Mouse (Mus musculus): ENCODE measurements around the gene Rras2.

Gene Rras2

DNA sequence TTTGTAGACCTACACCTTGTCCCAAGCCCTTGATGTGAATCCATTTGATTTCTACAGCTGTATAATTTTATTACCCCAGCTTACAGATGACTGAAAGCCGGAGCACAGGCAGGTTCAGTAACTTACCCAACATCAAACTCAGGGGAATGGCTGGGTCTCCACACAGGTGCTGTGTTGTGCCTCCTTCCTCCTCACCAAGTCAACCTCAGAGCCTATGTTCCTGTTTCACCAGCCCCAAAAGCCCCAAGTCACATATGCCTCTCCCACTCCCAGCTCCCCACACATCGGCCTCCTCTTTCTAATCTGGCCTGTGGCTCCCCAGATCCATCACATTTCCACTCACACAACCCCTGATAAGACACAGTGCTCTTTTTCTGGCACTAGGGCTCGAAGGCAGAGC, 2.6 kb downstream of the Rras2 start:
- DNase-seq (ENCODE audit: low spot score in 2 of 2) = no peak

DNA sequence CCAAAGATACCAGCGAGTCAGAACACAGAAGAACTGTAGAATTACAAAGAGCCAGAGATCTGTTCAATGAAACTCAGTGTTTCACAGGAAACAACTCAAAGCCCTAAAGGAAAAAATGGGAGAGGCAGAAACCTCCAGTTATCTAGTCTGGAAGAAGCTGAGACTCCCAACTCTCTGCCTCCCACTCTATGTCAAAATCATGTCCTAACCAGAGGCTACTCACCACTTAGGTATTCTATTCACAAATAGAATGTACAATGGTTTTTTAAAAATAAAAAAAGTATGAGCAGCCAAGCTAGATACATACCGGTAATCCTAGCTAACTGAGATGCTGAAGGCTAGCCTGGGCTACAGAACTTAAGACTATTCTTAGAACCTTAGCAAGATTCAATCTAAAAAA, 3.3 kb downstream of the Rras2 start:
- no peak for DNase-seq (ENCODE audit: low spot score in 2 of 2)

- DNase-seq (ENCODE audit: low spot score in 2 of 2) = no peak
Measured at GRCm38 (mm10) chr7:114110500-114110899, 7.1 kb downstream of the Rras2 start.

DNA sequence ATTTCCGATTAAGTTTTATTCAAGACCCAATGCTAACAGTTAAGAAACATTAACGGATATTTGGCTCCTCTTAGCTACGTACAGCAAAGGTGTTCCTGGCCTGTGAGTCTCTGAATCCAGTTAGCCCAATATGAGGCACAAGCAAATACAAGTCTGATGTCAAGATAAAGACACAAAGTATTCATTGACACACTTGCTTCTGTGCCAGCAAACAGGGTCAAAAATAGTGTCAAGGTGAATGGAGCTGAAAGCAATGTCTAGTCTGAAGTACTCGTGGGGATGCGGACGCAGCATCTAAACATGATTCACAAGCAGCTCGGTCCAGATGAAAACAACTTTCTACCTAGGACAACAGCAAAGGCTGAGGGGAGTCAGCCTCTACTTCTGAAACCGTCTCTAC, 11.7 kb downstream of the Rras2 start:
- DNase-seq (ENCODE audit: low spot score in 2 of 2) = no peak

- no peak for DNase-seq (ENCODE audit: low spot score in 2 of 2)
Measured at GRCm38 (mm10) chr7:114103629-114104347, 13.8 kb downstream of the Rras2 start.

GRCm38 (mm10) chr7:114103152-114103551, 14.4 kb downstream of the Rras2 start:
- DNase-seq (ENCODE audit: low spot score in 2 of 2) = no peak

GRCm38 (mm10) chr7:114102609-114103008, 15.0 kb downstream of the Rras2 start:
- DNase-seq (ENCODE audit: low spot score in 2 of 2) = no peak

- DNase-seq (ENCODE audit: low spot score in 2 of 2) = no peak
Measured at GRCm38 (mm10) chr7:114101412-114101811, 16.2 kb downstream of the Rras2 start.

DNA sequence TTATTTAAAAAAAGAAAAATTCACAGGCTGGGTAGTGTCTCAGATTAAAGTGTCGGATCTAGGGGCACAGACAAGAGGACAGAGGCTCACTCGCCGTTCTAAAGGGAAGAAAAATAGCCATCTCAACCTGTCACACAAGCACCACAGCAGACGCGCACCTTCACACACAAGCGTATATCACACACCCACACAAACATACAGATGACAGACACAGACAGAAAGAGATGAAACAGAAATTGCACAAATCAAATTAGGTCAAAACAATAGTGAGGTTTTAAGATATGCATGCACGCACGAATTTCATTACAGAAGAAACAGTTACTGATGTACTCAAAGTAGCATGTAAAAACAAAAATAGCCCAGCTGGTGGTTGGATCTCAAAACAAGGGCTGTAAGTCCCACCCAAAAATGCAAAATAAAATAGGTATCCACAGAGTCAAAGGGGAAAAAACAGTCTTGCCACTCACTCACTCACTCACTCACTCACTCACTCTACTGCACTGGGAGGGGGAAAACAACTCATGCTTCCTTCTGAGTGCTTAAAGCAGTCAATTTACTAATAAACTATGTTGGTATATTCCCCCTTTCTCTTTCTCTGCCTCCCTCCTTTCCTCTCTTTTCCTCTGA, 23.9 kb downstream of the Rras2 start:
- no peak for DNase-seq (ENCODE audit: low spot score in 2 of 2)

DNA sequence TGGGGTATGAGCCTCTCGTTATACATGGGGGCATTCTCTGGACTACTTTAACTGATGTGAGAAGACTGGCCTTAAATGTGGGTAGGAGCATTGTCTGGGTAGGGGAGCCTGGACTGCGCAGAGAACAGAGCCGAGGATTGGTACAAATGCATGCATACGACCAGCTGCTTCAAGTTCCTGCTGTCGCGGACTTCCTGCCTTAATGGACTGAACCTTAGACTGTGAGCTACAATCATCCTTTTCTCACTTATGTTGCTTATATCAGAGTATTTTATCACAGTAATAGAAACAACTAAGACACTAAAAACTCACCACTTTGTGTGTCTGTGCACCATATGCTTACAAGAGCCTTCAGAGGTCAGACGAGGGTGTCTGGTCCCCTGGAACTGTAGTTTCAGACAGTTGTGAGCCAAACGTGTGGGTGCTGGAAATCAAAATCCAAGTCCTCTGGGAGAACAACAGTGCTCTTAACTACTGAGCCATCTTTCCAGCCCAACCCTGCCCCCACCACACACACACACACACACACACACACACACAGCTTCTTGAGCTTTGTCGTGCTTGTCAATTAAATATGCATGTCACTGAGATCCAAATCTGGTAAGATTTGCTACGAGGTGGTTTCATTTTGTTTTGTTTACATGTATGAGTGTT, 26.6 kb downstream of the Rras2 start:
- DNase-seq (ENCODE audit: low spot score in 2 of 2) = no peak

- no peak for DNase-seq (ENCODE audit: low spot score in 2 of 2)
Measured at GRCm38 (mm10) chr7:114090231-114090630, 27.4 kb downstream of the Rras2 start.

DNA sequence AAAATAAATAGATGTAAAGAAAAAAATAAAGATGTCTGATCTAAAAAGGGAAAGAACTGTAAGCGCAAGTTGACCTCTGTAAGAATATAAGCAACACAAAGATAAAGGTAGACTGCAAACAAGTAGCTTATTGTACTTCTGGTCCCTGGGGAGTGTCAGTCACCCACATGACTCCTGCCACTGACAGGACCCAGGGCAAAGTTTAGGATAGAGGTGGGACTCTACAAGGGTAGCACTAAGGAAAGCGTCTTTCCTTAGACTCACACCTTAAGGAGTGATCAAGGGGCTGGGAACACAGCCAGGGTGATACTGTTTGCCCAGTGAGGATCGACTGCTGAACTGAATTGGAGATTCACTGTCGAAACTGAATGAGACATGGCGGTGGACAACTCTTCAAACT, 28.7 kb downstream of the Rras2 start:
- DNase-seq (ENCODE audit: low spot score in 2 of 2) = no peak

DNA sequence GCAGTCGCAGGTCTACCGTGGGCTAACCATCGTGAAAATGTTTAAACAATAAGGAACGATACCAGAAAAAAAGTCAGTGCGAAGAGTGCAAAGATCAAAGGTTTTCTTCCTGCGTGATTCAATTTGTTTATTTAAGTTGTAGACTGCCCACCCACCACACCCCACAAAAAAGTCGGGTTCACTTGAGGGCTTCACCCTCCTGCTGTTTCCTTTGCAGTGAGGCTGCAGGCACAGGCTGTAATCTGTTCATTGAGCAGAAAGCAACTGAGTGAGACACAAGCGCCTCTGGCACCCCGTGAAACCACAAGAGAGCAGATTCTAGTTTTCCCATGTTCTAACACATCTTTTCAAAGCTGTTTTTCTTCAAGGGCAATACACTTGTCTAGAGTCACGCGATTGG, 29.6 kb downstream of the Rras2 start:
- no peak for DNase-seq (ENCODE audit: low spot score in 2 of 2)

DNA sequence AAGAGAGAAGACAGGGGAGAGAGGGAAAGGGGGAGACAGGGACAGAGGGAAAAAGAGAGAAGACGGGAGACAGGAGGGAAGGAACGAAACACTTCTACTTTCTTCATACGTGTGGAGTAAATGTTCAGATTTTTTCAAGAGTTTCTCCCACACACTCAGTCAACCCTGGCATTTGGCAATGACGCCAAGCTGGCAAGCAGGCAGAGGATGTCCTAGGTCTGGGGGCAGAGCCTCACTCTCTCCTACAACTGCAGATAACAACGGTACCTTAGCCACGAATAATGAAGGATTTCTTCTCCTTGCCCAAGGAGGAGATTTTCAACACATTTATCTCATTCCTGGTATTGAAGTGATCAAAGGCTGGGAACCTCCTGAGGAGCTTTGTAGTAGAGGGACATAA, 30.2 kb downstream of the Rras2 start:
- peak in 1 of 2 experiments; percentile 20 for DNase-seq (ENCODE audit: low spot score in 2 of 2)

DNA sequence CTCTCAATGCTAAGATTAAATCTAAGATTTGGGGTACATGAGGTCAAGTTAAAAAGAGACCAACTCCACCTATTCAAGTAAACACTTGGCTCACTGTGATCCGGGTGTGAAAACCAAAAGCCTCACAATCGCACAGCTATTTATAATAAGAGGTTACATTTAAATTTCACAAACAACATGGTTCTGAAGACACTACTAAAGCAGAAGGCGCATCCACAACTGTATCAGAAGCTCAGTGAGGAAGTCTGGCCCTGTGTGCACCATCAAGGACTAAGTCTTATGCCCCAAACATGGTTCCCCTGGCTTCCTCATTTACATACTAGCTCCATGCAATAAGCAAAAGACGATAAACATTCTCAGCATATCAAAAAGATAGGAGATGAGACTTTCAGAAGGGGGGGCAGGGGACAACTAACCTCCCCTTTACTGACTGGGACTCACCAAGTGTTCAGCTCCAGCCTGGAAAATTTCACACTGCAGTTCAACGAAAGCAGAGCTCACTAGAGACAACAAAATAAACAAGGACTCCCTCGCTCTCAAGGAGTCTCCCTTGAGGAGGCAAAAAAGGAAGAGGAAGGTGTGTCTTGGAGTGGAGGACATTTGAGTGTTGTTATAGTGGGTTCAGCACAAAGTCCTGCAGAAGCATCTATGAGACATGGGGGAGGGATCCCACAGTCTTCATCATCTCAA, 31.4 kb downstream of the Rras2 start:
- no peak for DNase-seq (ENCODE audit: low spot score in 2 of 2)

- DNase-seq (ENCODE audit: low spot score in 2 of 2) = no peak
Measured at GRCm38 (mm10) chr7:114083760-114084159, 33.8 kb downstream of the Rras2 start.

DNA sequence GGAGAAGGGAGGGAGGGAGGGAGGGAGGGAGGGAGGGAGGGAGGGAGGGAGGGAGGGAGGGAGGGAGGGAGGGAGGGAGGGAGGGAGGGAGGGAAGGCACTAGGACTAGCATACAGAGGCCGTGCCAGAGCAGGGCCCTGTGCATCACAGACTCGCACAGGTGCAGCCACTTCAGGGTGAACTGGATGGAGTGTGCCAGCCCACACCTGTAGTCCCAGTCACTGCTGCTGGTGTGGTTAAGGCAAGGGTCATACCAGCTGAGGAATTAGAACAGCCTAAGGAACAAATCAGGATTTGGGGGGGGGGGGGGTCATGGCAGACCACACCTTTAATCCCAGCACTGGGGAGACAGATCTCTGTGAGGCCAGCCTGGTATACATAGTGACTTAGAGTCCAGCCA, 34.5 kb downstream of the Rras2 start:
- DNase-seq (ENCODE audit: low spot score in 2 of 2) = no peak

- DNase-seq (ENCODE audit: low spot score in 2 of 2) = no peak
Measured at GRCm38 (mm10) chr7:114081633-114082420, 35.8 kb downstream of the Rras2 start.

DNA sequence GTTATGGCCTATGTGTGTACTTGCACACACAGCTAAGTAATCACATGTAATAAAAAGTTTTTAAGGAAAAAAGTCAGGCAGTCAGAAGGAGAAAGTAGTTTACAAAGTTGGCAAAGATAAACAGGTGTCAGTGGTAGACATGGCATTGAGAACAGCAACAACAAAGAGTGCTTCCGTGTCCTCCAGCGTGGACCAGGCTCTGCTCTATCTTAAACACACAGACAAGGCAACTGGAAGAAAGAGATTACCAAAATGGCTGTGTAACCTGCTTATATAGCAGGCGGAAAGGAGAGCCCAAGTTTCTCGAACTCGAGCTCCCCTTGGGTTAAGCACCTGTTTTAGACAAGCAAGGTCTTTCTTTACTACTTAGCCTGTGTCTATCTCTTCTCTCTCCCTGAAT, 37.3 kb downstream of the Rras2 start:
- DNase-seq (ENCODE audit: low spot score in 2 of 2) = no peak

- DNase-seq (ENCODE audit: low spot score in 2 of 2) = no peak
Measured at GRCm38 (mm10) chr7:114079343-114079742, 38.2 kb downstream of the Rras2 start.

GRCm38 (mm10) chr7:114074595-114074994, 43.0 kb downstream of the Rras2 start:
- DNase-seq (ENCODE audit: low spot score in 2 of 2) = no peak

DNA sequence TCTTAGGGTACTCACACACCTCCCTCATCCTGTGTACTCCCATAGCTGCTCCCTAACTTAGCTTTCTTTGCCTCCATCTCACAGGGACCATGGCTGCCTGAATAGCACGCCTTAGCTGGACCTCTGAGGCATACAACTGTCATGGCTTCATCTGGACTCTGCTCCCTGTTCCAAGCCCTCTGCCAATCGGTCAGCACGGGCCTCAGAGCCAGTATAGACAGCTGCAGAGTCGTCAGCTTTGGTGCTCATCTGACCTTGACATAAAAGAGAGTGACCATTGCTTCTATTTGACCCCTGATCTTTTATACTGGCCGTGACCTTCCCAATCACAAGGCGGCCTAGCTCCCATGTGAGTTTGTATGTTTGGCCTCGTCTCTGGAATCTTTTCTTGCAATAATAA, 43.4 kb downstream of the Rras2 start:
- DNase-seq (ENCODE audit: low spot score in 2 of 2) = no peak
